Mouse (Mus musculus) embryonic facial prominence, embryonic 13.5 days (tissue): ENCODE measurements around the gene Med13l. TPM values are rescaled to one million over a fixed set of nuclear protein-coding genes. Genes with fewer than 3 reads are reported as not detected.
"Not testable (repeated sequence)": the region's sequence is repeated elsewhere in the genome, so short reads cannot be mapped to it uniquely, and the experiment has no call there.

Experiments used
- ATAC-seq: fragments of 200-750 bp; cut with Nextera tagmentation; 2 replicates; pipeline ENCODE4 v1.8.0; 2017; ENCODE audit warnings: low read depth; ENCODE audit not compliant: insufficient number of reproducible peaks, insufficient read depth, low FRiP score, low TSS enrichment
- H3K27ac ChIP-seq: fragments of 300-500 bp; sonication (generic); 2 replicates; pipeline ENCODE4 v1.5.1; 2015; ENCODE audit warnings: moderate library complexity, mild to moderate bottlenecking, inconsistent platforms
- H3K27me3 ChIP-seq: fragments of 300-500 bp; sonication (generic); 2 replicates; pipeline ENCODE4 v1.6.1; 2015; ENCODE audit warnings: mild to moderate bottlenecking, inconsistent platforms
- H3K36me3 ChIP-seq: fragments of 300-500 bp; sonication (generic); 2 replicates; pipeline ENCODE4 v1.6.1; 2015; ENCODE audit warnings: mild to moderate bottlenecking, inconsistent platforms
- H3K4me1 ChIP-seq: fragments of 300-500 bp; sonication (generic); 2 replicates; pipeline ENCODE4 v1.6.1; 2015; ENCODE audit warnings: inconsistent platforms
- H3K4me2 ChIP-seq: fragments of 300-500 bp; sonication (generic); 2 replicates; pipeline ENCODE4 v1.6.1; 2015; ENCODE audit warnings: moderate library complexity, mild to moderate bottlenecking, inconsistent platforms
- H3K4me3 ChIP-seq: fragments of 300-500 bp; sonication (generic); 2 replicates; pipeline ENCODE4 v1.5.1; 2015; ENCODE audit warnings: mild to moderate bottlenecking, inconsistent platforms
- H3K9ac ChIP-seq: fragments of 300-500 bp; sonication (generic); 2 replicates; pipeline ENCODE4 v1.6.1; 2015; ENCODE audit warnings: mild to moderate bottlenecking, inconsistent platforms
- H3K9me3 ChIP-seq: fragments of 300-500 bp; sonication (generic); 2 replicates; pipeline ENCODE4 v1.6.1; 2016; ENCODE audit warnings: inconsistent platforms
- WGBS: fragments of 180-500 bp; shearing (Covaris S2); methylation state at CpG from one replicate; pipeline ENCODE4 v1.1.7; 2015; ENCODE audit warnings: mixed read lengths; 5-methylcytosine and 5-hydroxymethylcytosine counted together
- polyA plus RNA-seq: library from polyadenylated mRNA; unstranded; fragments of >200 nt; fragmentation: Nextera tagmentation; extraction: Ambion mirVana; gene quantifications from 2 replicates; pipeline ENCODE4 v1.2.1, GENCODE M21; 2015

Gene Med13l
- polyA plus RNA-seq, 1 experiment from 2014 or later: 16.6 TPM

- no peak overlapping the region for H3K4me3 ChIP-seq
- H3K9me3 ChIP-seq: no peaks in the 10 kb centered on the region
- no peak for ATAC-seq
- no peak overlapping the region for H3K4me2 ChIP-seq
- 78% methylated on average over 10 of the region's 10 CpGs for WGBS
- H3K36me3 ChIP-seq: no peaks in the 10 kb centered on the region
- peaks cover 59% of the 10 kb centered on the region for H3K4me1 ChIP-seq
- no peak overlapping the region for H3K27ac ChIP-seq
- no peak overlapping the region for H3K9ac ChIP-seq
- no peaks in the 10 kb centered on the region for H3K27me3 ChIP-seq
Measured at GRCm38 (mm10) chr5:118649215-118650006, 88.9 kb downstream of the Med13l start.

GRCm38 (mm10) chr5:118650007-118650548 lies 89.6 kb downstream of the Med13l start:
- Histone ChIP-seq H3K4me3 (no peak overlapping the region), H3K4me2 (no peak overlapping the region), H3K9ac (no peak overlapping the region), H3K27me3 (no peaks in the 10 kb centered on the region), H3K36me3 (no peaks in the 10 kb centered on the region), H3K4me1 (peaks cover 62% of the 10 kb centered on the region), H3K9me3 (no peaks in the 10 kb centered on the region), H3K27ac (no peak overlapping the region)
- no peak for ATAC-seq
- 79% methylated on average over 4 of the region's 4 CpGs for WGBS

- Histone ChIP-seq H3K27me3 (no peaks in the 10 kb centered on the region), H3K9ac (no peak overlapping the region), H3K4me2 (no peak overlapping the region), H3K27ac (no peak overlapping the region), H3K9me3 (no peaks in the 10 kb centered on the region), H3K36me3 (no peaks in the 10 kb centered on the region), H3K4me3 (no peak overlapping the region), H3K4me1 (peaks cover 60% of the 10 kb centered on the region)
- WGBS: 73% methylated on average over 7 of the region's 7 CpGs
- ATAC-seq: no peak
Measured at GRCm38 (mm10) chr5:118650746-118651145, 90.3 kb downstream of the Med13l start.

GRCm38 (mm10) chr5:118652611-118653010 lies 92.1 kb downstream of the Med13l start:
- Histone ChIP-seq H3K27me3 (no peaks in the 10 kb centered on the region), H3K36me3 (no peaks in the 10 kb centered on the region), H3K4me2 (no peak overlapping the region), H3K9me3 (no peaks in the 10 kb centered on the region), H3K9ac (no peak overlapping the region), H3K4me1 (peaks cover 55% of the 10 kb centered on the region), H3K27ac (no peak overlapping the region), H3K4me3 (no peak overlapping the region)
- WGBS: 86% methylated on average over 8 of the region's 8 CpGs
- ATAC-seq: no peak

GRCm38 (mm10) chr5:118653119-118653518 lies 92.6 kb downstream of the Med13l start:
- H3K4me1 ChIP-seq: peaks cover 50% of the 10 kb centered on the region
- not testable (repeated sequence) for ATAC-seq, H3K27ac ChIP-seq, H3K4me2 ChIP-seq, H3K27me3 ChIP-seq, H3K4me3 ChIP-seq, H3K9ac ChIP-seq, H3K36me3 ChIP-seq, H3K9me3 ChIP-seq
- 86% methylated on average over 5 of the region's 5 CpGs for WGBS

GRCm38 (mm10) chr5:118654599-118654998 lies 94.1 kb downstream of the Med13l start:
- no peaks in the 10 kb centered on the region for H3K9me3 ChIP-seq
- no peak overlapping the region for H3K4me3 ChIP-seq
- H3K27ac ChIP-seq: peak overlapping the region; percentile 28; the same call in 1 of the 2 replicates
- ATAC-seq: no peak
- no peaks in the 10 kb centered on the region for H3K36me3 ChIP-seq
- no peak overlapping the region for H3K9ac ChIP-seq
- 74% methylated on average over 11 of the region's 11 CpGs for WGBS
- no peak overlapping the region for H3K4me2 ChIP-seq
- H3K27me3 ChIP-seq: no peaks in the 10 kb centered on the region
- peaks cover 44% of the 10 kb centered on the region for H3K4me1 ChIP-seq

- Histone ChIP-seq H3K9me3 (no peaks in the 10 kb centered on the region), H3K36me3 (no peaks in the 10 kb centered on the region), H3K27me3 (no peaks in the 10 kb centered on the region), H3K4me1 (peaks cover 41% of the 10 kb centered on the region), H3K4me2 (no peak overlapping the region), H3K4me3 (no peak overlapping the region), H3K9ac (no peak overlapping the region), H3K27ac (no peak overlapping the region)
- 42% methylated on average over 2 of the region's 2 CpGs for WGBS
- ATAC-seq: no peak
Measured at GRCm38 (mm10) chr5:118655025-118655424, 94.5 kb downstream of the Med13l start.

- Histone ChIP-seq H3K4me3 (no peak overlapping the region), H3K27ac (no peak overlapping the region), H3K36me3 (no peaks in the 10 kb centered on the region), H3K27me3 (no peaks in the 10 kb centered on the region), H3K4me1 (peaks cover 41% of the 10 kb centered on the region), H3K9me3 (no peaks in the 10 kb centered on the region), H3K4me2 (no peak overlapping the region), H3K9ac (no peak overlapping the region)
- 63% methylated on average over 7 of the region's 7 CpGs for WGBS
- ATAC-seq: no peak
Measured at GRCm38 (mm10) chr5:118655428-118655827, 94.9 kb downstream of the Med13l start.

- H3K27me3 ChIP-seq: no peaks in the 10 kb centered on the region
- H3K4me3 ChIP-seq: no peak overlapping the region
- H3K4me1 ChIP-seq: peaks cover 39% of the 10 kb centered on the region
- WGBS: 73% methylated on average over 6 of the region's 6 CpGs
- H3K27ac ChIP-seq: no peak overlapping the region
- H3K4me2 ChIP-seq: no peak overlapping the region
- no peaks in the 10 kb centered on the region for H3K36me3 ChIP-seq
- no peak for ATAC-seq
- H3K9me3 ChIP-seq: no peaks in the 10 kb centered on the region
- no peak overlapping the region for H3K9ac ChIP-seq
Measured at GRCm38 (mm10) chr5:118655966-118656365, 95.5 kb downstream of the Med13l start.

GRCm38 (mm10) chr5:118658256-118658837 lies 97.9 kb downstream of the Med13l start:
- Histone ChIP-seq H3K9ac (no peak overlapping the region), H3K36me3 (no peaks in the 10 kb centered on the region), H3K4me1 (peaks cover 28% of the 10 kb centered on the region), H3K4me2 (no peak overlapping the region), H3K27me3 (no peaks in the 10 kb centered on the region), H3K9me3 (no peaks in the 10 kb centered on the region), H3K4me3 (no peak overlapping the region), H3K27ac (no peak overlapping the region)
- ATAC-seq: no peak
- 93% methylated on average over 7 of the region's 7 CpGs for WGBS

- H3K4me2 ChIP-seq: no peak overlapping the region
- H3K4me3 ChIP-seq: no peak overlapping the region
- no peaks in the 10 kb centered on the region for H3K27me3 ChIP-seq
- peaks cover 22% of the 10 kb centered on the region for H3K4me1 ChIP-seq
- H3K9me3 ChIP-seq: no peaks in the 10 kb centered on the region
- WGBS: 76% methylated on average over 2 of the region's 2 CpGs
- H3K36me3 ChIP-seq: no peaks in the 10 kb centered on the region
- ATAC-seq: no peak
- H3K9ac ChIP-seq: no peak overlapping the region
- H3K27ac ChIP-seq: no peak overlapping the region
Measured at GRCm38 (mm10) chr5:118659713-118660112, 99.2 kb downstream of the Med13l start.

GRCm38 (mm10) chr5:118661751-118662150 lies 101.3 kb downstream of the Med13l start:
- no peaks in the 10 kb centered on the region for H3K9me3 ChIP-seq
- no peaks in the 10 kb centered on the region for H3K27me3 ChIP-seq
- H3K4me3 ChIP-seq: no peak overlapping the region
- H3K36me3 ChIP-seq: 0 out of 2 replicates have a peak, but pooled peaks cover 4% of the 10 kb centered on the region
- no peak for ATAC-seq
- no peak overlapping the region for H3K4me2 ChIP-seq
- H3K4me1 ChIP-seq: peaks cover 28% of the 10 kb centered on the region
- H3K9ac ChIP-seq: no peak overlapping the region
- H3K27ac ChIP-seq: no peak overlapping the region
- WGBS: 79% methylated on average over 5 of the region's 5 CpGs
